Mouse (Mus musculus): ENCODE measurements around the gene Trim45.

The Trim45 gene

DNA sequence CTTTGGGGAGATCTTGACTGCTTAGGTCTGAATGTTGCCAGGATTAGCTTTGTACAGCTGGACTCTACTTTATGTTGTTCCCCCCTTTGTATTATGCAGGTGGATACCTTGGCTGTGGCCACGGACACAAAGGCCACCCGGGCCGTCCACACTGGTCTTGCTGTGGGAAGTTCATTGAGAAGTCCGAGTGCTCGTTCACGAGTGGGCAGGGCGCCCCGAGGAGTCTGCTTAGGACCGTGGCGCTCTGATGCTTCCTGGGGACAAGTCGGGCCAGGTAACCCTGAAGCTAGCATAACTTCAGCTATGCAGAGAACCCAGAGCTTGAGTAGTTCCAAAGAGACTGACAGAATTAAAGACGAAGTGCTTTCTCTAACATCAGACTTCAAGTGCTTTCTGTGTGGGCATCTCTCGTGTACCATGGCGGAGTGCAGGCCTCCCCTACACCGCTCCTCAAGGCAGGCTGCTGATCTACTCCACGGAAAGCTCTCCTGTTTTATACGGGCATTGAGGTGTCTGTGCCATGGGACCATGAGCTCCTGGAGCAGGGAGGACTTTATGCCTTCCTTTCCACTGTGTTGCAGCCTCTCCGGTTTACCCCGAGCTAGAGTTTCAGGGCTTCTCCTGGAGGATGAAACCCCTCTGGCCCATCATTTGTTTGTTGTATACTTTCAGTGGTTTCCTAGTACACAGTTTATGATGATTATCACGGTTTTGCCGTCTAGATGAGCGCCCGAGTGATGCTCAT is 9.5 kb downstream of the Trim45 start:
- intact Hi-C loops (cut with DNase I), result no loop called here

DNA sequence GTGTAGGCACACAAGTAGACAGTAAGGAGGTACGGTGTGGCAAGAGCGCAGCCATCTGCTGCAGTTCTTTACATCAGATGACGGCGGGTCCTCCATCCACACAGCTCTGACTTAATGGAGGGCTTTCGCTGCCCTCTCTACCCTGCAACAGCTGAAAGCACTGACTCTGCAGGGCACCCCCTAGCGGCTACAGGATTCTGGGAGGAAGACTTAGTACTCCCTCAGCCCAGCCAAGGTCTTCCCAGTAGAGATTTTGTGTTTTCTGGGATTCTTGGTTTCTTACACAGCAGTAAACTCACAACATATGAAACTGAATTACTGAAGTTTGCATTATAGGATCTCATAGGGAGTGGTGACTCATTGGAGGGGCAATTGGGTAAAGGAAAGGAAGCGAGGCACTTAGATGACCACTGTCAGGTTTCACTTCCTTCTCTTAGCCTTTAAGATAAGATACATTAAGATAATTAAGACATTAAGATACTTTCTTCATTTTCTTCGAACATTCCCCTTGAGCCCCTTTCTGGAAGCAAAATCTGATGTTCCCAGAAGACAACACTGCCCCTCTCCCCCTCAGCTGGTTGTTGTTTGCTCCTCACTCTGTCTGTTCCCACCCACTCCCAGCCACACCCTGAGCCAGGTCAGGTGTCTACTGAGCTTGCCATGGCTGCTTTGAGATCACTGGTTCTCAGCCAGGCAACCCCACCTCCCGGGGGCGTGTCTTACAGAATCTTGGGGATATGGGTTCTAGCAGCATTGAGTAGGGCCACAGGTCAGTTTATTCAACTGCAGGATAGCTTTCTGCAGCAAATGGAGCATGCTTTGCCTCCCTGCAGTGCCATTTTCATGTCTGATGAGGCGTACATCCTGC is 10.3 kb downstream of the Trim45 start:
- intact Hi-C loops (cut with DNase I), result no loop called here

DNA sequence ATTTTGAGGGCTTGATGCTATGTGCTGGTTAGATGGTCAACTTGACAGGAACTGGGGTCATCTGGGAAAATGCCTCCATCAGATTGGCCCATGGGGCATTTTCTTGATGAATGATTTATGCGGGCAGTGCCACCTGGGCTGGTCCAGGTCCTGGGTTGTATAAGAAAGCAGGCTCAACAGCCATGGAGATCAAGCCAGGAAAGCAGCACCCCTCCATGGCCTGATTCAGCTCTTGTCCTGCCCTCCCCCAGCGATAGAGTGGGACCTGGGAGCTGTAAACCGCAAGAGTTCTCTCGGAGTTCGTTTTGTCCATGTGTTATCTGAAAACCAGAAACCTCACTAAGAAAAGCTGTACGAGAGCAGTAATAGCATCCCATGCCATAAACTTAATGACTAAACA is 13.5 kb downstream of the Trim45 start:
- intact Hi-C loops (cut with DNase I), result no loop called here

DNA sequence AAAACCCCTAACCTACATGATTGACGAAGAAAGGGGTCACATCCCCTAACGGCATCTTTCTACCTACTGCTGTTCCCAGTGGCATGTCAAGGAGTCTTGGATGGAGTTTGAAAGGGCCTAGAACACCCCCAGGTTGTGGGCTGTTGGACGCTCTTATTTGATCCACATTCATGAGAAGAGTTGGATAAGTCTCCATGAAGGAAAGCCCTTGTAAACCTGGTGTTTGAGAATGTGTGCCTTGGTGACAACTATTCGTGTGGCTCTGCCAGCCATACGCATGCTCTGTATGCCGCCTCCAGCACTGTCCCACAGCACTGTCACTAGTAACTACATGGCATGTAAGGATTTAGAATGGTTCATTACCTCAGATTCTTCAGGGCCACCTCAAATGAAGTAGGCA is 14.2 kb downstream of the Trim45 start:
- intact Hi-C loops (cut with DNase I), result no loop called here

DNA sequence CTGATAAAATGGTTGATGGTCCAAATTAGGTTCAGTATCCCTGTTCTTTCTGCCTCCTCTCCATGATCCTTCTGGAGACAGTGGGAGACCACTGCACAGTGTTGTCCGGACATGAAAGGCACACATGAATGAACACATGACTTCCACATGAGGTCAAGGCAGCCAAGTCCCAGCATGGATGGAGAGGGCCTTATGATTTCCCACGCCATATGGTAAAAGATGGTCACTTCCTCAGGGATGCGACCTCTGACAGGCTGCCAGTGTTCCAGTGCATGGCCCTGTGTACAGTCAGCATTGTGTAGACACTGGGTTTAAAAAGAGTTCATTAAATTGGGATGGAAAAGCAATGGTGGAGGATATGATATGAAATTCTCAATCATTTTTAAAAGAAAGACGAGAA is 16.2 kb downstream of the Trim45 start:
- intact Hi-C loops (cut with DNase I), result no loop called here

DNA sequence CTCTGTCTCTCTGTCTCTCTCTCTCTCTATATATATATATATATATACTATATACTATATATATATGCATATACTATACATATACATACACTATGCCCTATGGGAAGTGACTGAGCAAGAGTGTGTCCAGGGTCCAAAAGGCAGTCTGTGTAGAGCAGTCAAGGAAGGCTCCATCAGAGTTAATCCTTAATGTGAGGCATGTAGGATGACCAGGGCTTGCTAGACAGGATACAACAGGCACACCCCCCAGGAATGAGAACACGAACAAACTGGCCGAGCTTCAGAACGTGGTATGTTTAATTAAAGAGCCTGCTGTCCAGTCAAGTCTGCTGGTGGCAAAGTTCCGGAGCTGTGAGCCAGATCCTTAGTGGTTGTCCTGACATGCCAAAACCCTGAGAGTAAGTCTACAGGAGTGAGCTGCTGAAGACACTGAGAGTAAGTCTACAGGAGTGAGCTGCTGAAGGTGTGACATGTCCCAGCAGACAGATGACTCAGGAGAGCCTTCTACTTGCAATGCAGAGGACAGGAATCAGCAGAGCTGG is 18.6 kb downstream of the Trim45 start:
- intact Hi-C loops (cut with DNase I), result no loop called here

DNA sequence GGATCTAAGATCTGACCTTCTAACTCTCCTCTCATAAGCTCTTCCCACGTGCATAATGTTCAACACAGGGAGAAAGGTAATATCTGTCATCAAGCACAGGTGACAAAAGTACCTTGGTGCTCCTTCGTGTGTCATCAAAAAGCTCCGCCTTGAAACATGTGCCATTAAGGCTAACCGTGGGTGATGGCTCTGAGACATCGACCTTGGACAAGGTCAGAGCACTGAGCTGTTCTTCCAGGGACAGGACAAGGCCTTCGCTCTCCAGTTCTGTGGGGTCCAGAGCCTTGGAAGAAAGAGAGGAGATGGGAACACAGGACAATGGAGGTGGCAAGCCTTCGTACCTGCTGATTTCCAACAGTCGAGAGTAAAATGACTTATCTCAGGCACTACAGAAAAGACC is 25.3 kb downstream of the Trim45 start:
- intact Hi-C loops (cut with DNase I), result no loop called here

DNA sequence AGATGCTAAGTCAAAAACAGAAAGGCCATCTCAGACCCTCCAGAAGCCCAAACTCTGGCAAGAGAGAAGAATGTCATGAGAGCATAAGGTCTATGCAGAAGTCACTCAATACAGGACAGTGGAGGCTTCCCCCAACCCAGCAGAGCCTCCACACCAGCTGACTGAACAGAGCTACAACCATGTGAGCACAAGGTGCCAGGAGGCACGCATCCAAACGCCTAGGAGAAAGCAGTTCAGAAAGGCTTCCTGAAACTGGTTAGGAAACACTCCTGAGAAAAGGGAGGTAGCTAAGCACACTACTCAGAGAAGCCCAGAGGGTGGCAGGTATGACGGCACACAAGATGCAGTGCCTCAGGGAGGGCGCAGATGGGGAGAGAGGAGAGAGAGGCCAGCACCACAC is 29.5 kb downstream of the Trim45 start:
- intact Hi-C loops (cut with DNase I), result no loop called here

DNA sequence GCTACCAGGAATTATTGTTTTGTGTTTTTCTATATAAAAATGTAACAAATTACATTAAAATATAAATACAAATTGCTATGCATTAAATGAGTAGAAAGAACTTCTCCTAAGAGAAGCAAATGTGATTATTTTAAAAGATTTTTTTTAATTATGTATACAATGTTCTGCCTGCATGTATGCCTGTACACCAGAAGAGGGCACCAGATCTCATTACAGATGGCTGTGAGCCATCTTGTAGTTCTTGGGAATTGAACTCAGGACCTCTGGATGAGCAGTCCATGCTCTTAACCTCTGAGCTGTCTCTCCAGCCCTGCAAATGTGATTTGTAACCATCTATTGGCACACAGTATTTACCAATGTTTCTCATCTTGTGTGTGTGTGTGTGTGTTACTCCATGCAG is 32.6 kb downstream of the Trim45 start:
- intact Hi-C loops (cut with DNase I), result no loop called here

DNA sequence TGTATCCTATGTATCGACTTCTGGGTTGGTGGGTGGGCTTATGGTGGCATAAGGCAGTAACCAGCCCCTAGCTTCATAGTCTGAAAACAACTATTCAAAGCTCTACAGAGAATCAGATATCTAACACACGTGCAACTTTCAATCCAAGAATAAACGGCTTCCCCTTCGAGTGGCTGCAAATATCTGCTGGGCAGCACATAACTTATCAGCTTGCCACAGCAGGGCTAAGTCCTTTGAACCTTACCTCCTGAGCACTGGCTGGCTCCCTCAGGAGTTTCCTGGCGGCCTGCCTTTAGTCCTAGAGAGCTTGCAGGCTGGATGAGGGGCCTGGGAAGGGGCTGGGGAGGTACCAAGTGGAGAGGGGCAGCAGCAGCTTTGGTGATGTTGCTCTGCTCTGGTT is 39.0 kb downstream of the Trim45 start:
- intact Hi-C loops (cut with DNase I), result no loop called here

DNA sequence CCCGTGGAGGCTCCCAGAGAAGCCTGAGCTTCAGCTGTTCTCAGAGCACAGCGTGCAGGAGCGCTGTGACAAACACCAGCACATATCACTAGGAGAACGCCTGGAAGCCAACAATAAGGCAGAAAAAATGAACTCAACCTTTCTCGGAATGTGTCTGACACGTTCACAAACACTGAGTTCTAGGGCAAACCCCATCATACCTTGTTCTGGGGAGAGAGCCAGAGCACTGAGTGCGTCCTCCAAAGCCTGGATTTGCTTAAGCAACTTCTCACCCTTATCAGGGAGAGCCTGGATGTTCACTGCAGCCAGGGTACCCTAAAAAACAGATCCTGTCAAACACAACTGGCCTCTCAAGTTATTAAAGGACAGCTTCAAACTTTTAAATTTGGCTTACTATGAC is 39.5 kb downstream of the Trim45 start:
- intact Hi-C loops (cut with DNase I), result no loop called here

DNA sequence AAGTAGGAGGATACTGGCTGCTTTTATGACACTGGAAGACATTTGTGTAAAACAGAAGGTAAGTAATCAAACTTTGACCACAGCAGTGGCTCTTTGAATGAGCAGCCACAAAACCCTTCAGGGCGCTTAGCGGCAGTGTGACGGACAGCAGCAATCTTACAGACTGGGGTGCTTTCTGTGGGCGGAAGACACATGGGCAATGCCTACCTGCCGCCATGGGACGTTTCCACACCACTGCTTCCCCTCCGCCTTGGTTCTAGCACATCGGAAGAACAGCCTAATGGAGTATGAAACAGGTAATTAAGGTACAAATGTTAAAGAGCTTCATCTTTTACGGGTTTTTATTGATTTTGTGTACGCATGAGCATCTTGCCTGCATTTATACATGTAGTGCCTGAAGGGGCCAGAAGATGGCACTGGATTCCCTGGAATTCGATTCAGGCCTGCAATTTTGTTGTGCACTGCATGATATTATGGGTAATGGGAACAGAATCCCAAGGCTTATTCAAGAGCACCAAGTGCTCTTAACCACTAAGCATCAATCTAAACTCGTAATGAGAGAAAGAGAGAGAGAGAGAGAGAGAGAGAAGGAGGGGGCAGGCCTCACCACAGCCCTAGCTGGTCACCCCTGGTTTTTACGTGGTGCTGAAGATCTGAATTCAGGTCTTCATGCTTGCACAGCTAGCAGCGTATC is 42.0 kb downstream of the Trim45 start:
- intact Hi-C loops (cut with DNase I), result no loop called here

DNA sequence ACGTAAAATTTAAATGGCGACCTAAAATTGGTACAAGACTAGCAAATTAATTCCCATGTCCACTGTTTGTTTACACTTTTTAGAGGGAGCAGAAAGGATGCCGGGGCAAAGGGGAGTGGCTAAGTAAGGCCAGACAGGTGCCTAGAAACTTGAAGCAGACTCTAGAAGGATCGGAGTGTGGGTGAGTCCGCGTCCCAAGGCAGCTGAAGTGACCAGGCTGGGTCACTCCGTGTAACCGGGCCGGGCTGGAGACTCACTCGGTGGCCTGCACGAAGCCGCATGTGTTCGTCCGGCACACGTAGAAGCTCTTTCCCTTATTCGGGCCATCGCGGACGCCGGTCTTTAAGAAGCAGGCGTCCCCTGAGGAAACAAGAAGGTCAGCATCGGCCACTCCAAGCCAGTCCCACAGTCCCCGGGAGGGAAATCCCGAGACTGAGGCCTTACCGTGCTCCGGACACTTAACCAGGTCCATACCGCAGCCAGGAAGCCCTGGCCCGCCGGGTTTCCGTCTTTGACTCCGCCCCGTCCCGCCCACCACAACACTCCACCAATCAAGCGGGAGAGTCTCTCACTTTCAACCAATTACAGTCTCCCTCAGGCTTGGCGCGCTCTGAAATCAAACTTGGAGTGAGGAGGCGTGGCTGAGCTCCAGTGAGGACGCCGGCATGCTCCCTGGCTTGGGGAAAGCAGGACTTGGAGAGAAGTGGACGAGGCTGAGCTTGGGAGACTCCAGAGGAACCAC is 47.3 kb downstream of the Trim45 start, which contains the start of gene Ttf2:
TSS of gene Ttf2 (minus strand) at position 488 of the 742 bp plus-strand sequence.
- intact Hi-C loops (cut with DNase I), result no loop called here

DNA sequence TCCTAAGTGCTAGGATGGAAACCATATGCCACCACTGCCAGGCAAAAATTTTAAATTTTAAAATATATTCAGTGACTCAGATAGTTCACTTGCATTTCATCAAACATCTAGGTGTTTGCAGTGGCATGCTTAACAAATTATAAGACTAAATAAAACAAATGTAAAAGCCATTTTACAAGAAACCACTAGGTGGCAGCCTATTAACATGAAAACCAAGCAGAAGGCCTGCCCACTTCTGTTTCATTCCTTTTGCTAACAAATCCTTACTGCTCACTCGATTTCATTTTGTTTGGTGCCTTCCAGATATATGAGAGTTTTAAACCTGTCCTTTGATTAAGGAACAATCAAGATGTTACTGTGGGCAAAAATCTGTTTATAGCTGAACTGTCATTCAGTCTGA is 51.9 kb downstream of the Trim45 start:
- intact Hi-C loops (cut with DNase I), result loop anchor here (1.0 to 10.0 kb wide), 4 partner anchors 171 to 838 kb away; no protein-coding TSS in a partner anchor

DNA sequence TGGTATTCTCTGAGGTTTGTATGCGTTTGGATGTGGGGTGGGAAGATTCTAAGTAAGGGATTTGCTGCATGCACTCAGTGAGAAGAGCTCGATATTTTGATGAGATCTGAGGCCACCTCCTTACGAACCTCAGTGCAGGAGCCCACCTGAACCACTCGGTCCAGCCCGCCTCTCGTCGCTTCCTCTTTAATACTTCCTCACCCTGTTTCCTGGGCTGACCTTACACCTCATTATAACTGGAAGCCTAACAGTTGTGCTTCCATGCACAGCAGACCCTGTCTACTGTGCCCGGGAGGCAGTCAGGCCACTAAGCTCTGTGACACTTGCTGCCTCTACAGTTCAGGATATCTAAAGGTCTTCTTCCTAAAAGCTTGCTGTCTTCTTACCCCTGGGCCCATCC is 57.3 kb downstream of the Trim45 start:
- intact Hi-C loops (cut with DNase I), result loop anchor here (10.0 kb wide), 2 partner anchors 166 to 486 kb away; no protein-coding TSS in a partner anchor
